Mouse (Mus musculus) midbrain, postnatal 0 days (tissue): ENCODE measurements around the gene Dcun1d5. TPM values are rescaled to one million over a fixed set of nuclear protein-coding genes. Genes with fewer than 3 reads are reported as not detected.

Source experiments
- ATAC-seq: fragments of 200-750 bp; cut with Nextera tagmentation; 2 replicates; pipeline ENCODE4 v1.8.0; 2017; ENCODE audit warnings: moderate number of reproducible peaks, mild to moderate bottlenecking, moderate TSS enrichment, moderate library complexity; ENCODE audit not compliant: low FRiP score
- DNase-seq: peaks from one replicate; pipeline ENCODE4 v3.0.0-alpha.2; 2015; ENCODE audit warnings: low spot score
- H3K27ac ChIP-seq: fragments of 300-500 bp; sonication (generic); 2 replicates; pipeline ENCODE4 v1.5.1; 2014; ENCODE audit warnings: low read depth, mild to moderate bottlenecking, low read length, mixed read lengths
- H3K27me3 ChIP-seq: fragments of 300-500 bp; sonication (generic); 2 replicates; pipeline ENCODE4 v1.6.1; 2014; ENCODE audit warnings: low read length, control low read depth, mixed read lengths; ENCODE audit not compliant: insufficient read depth
- H3K36me3 ChIP-seq: fragments of 300-500 bp; sonication (generic); 2 replicates; pipeline ENCODE4 v1.6.1; 2014; ENCODE audit warnings: low read length, control low read depth, mixed read lengths; ENCODE audit not compliant: insufficient read depth
- H3K4me1 ChIP-seq: fragments of 300-500 bp; sonication (generic); 2 replicates; pipeline ENCODE4 v1.6.1; 2014; ENCODE audit warnings: mild to moderate bottlenecking, control low read depth, antibody characterized with exemption, low read length, mixed read lengths; ENCODE audit not compliant: insufficient read depth
- H3K4me2 ChIP-seq: fragments of 300-500 bp; sonication (generic); 2 replicates; pipeline ENCODE4 v1.6.1; 2014; ENCODE audit warnings: low read depth, mild to moderate bottlenecking, low read length, mixed read lengths; ENCODE audit not compliant: poor library complexity, severe bottlenecking
- H3K4me3 ChIP-seq: fragments of 300-500 bp; sonication (generic); 2 replicates; pipeline ENCODE4 v1.5.1; 2014; ENCODE audit warnings: low read depth, mild to moderate bottlenecking, low read length, moderate library complexity
- H3K9ac ChIP-seq: fragments of 300-500 bp; sonication (generic); replicated peaks from 2 replicates; pipeline ENCODE4 v1.6.1; 2014; ENCODE audit warnings: mild to moderate bottlenecking, low read length, moderate library complexity, mixed read lengths; ENCODE audit not compliant: poor library complexity, severe bottlenecking
- H3K9me3 ChIP-seq: fragments of 300-500 bp; sonication (generic); 2 replicates; pipeline ENCODE4 v1.6.1; 2016; ENCODE audit warnings: low read length, control low read depth
- CTCF ChIP-seq: IDR thresholded peaks from 2 replicates; pipeline ENCODE4 v1.5.1; 2016; ENCODE audit warnings: antibody characterized with exemption, mild to moderate bottlenecking
- WGBS: fragments of 180-500 bp; shearing (Covaris S2); extraction: QIAGEN DNeasy Blood & Tissue Kit; methylation state at CpG from one replicate; pipeline ENCODE4 v1.1.7; 2014; 5-methylcytosine and 5-hydroxymethylcytosine counted together
- polyA plus RNA-seq: library from polyadenylated mRNA; unstranded; fragments of >200 nt; fragmentation: Nextera tagmentation; extraction: Ambion mirVana; gene quantifications from 2 replicates; pipeline ENCODE4 v1.2.1, GENCODE M21; 2015
- total RNA-seq: library from RNA; depleted of rRNA; stranded (reverse); fragments of >200 nt; gene quantifications from 2 replicates; pipeline ENCODE4 v1.2.3, GENCODE M21; 2014; rRNA removed

The Dcun1d5 gene
- total and polyA plus RNA-seq, 2 experiments from 2014 or later, result 83.1 to 110 TPM

GRCm38 (mm10) chr9:7221460-7221859, 37.1 kb downstream of the Dcun1d5 start:
- H3K9me3 ChIP-seq, result no peaks in the 10 kb centered on the region
- no peak overlapping the region for H3K27ac ChIP-seq
- no peak overlapping the region for H3K9ac ChIP-seq
- no peaks in the 10 kb centered on the region for H3K4me1 ChIP-seq
- H3K27me3 ChIP-seq, result no peaks in the 10 kb centered on the region
- H3K36me3 ChIP-seq, result no peaks in the 10 kb centered on the region
- no peak overlapping the region for H3K4me2 ChIP-seq
- WGBS, result 88% methylated on average over 7 of the region's 7 CpGs
- no peak overlapping the region for H3K4me3 ChIP-seq
- TF ChIP-seq CTCF, result no peak
- no peak for ATAC-seq
- no peak for DNase-seq

GRCm38 (mm10) chr9:7238619-7239018, 54.3 kb downstream of the Dcun1d5 start:
- no peaks in the 10 kb centered on the region for H3K27me3 ChIP-seq
- H3K27ac ChIP-seq, result no peak overlapping the region
- no peak overlapping the region for H3K4me2 ChIP-seq
- no peak for TF ChIP-seq CTCF
- no peak overlapping the region for H3K4me3 ChIP-seq
- no peaks in the 10 kb centered on the region for H3K4me1 ChIP-seq
- H3K9me3 ChIP-seq, result no peaks in the 10 kb centered on the region
- H3K9ac ChIP-seq, result no peak overlapping the region
- 97% methylated on average over 1 of the region's 1 CpGs for WGBS
- no peaks in the 10 kb centered on the region for H3K36me3 ChIP-seq
- ATAC-seq, result no peak
- no peak for DNase-seq

GRCm38 (mm10) chr9:7239967-7240366, 55.6 kb downstream of the Dcun1d5 start:
- H3K9me3 ChIP-seq, result no peaks in the 10 kb centered on the region
- no peak overlapping the region for H3K4me2 ChIP-seq
- H3K4me1 ChIP-seq, result no peaks in the 10 kb centered on the region
- H3K4me3 ChIP-seq, result no peak overlapping the region
- 90% methylated on average over 2 of the region's 2 CpGs for WGBS
- H3K9ac ChIP-seq, result no peak overlapping the region
- no peak overlapping the region for H3K27ac ChIP-seq
- no peaks in the 10 kb centered on the region for H3K36me3 ChIP-seq
- ATAC-seq (no peak), DNase-seq (no peak)
- no peaks in the 10 kb centered on the region for H3K27me3 ChIP-seq
- no peak for TF ChIP-seq CTCF

GRCm38 (mm10) chr9:7252797-7253654, 68.7 kb downstream of the Dcun1d5 start:
- WGBS, result 52% methylated on average over 1 of the region's 1 CpGs
- no peak for ATAC-seq
- no peak overlapping the region for H3K9ac ChIP-seq

More at GRCm38 (mm10) chr9:7252797-7253654, 68.7 kb downstream of the Dcun1d5 start:
- Histone ChIP-seq H3K27ac (no peak overlapping the region), H3K4me3 (no peak overlapping the region), H3K9me3 (no peaks in the 10 kb centered on the region), H3K27me3 (no peaks in the 10 kb centered on the region), H3K4me2 (no peak overlapping the region), H3K36me3 (no peaks in the 10 kb centered on the region), H3K4me1 (no peaks in the 10 kb centered on the region)
- no peak for TF ChIP-seq CTCF
- no peak for DNase-seq

Other genes starting within 250 kb of the Dcun1d5 start
- 14.2 and 17.7 TPM in 2 replicates for gene Dync2h1, start 74 bp upstream of the Dcun1d5 start, total RNA-seq
- gene Dync2h1, start 74 bp upstream of the Dcun1d5 start, polyA plus RNA-seq, result 12.8 and 18.0 TPM in 2 replicates
- 0.47 TPM in 1 of 2 replicates, not detected in the other for gene Mmp13, start 88.0 kb downstream of the Dcun1d5 start, total RNA-seq
- gene Mmp13, start 88.0 kb downstream of the Dcun1d5 start, polyA plus RNA-seq, result 0.07 TPM in 1 of 2 replicates, not detected in the other
- not detected in 2 replicates for gene Mmp12, start 159.9 kb downstream of the Dcun1d5 start, total RNA-seq
- gene Mmp12, start 159.9 kb downstream of the Dcun1d5 start, polyA plus RNA-seq, result not detected in 2 replicates
- not detected in 2 replicates for gene Mmp1b, start 203.5 kb downstream of the Dcun1d5 start, total RNA-seq
- not detected in 2 replicates for gene Mmp1b, start 203.5 kb downstream of the Dcun1d5 start, polyA plus RNA-seq